Mouse (Mus musculus): ENCODE measurements around the gene Padi2. TPM values are rescaled to one million over a fixed set of nuclear protein-coding genes. Genes with fewer than 3 reads are reported as not detected.

Gene Padi2
- polyA plus RNA-seq, 1 experiment: 6.3 TPM

- TF ChIP-seq CTCF (IDR thresholded peaks at IDR 0.05; ENCODE audit: low read depth, low read length): no peak
- TF ChIP-seq EP300 (IDR thresholded peaks at IDR 0.05; ENCODE audit: insufficient read depth, low read depth, low read length): no peak
- no peak for TF ChIP-seq POLR2A (IDR thresholded peaks at IDR 0.05; ENCODE audit: insufficient read depth, low read length)
- Histone ChIP-seq H3K27me3 (ENCODE audit: control insufficient read depth, insufficient read depth, low read length, poor library complexity, severe bottlenecking) (no peaks in the 10 kb centered on the region), H3K36me3 (ENCODE audit: control insufficient read depth, insufficient read depth, low read length, poor library complexity, severe bottlenecking) (no peaks in the 10 kb centered on the region), H3K9ac (ENCODE audit: low read depth, poor library complexity, severe bottlenecking) (no peak overlapping the region), H3K4me3 (ENCODE audit: low read depth, low read length) (no peak overlapping the region), H3K4me1 (ENCODE audit: control insufficient read depth, insufficient read depth, low read length) (no peaks in the 10 kb centered on the region), H3K9me3 (replicated peaks; ENCODE audit: control insufficient read depth, insufficient read depth, low read length, poor library complexity, severe bottlenecking) (no peaks in the 10 kb centered on the region), H3K27ac (ENCODE audit: insufficient read depth, low read length) (no peak overlapping the region)
These were observed 11.3 kb downstream of the Padi2 start for GRCm38 (mm10) chr4:140917451-140917850.

GRCm38 (mm10) chr4:140919974-140920836, 14.1 kb downstream of the Padi2 start:
- Histone ChIP-seq H3K9me3 (replicated peaks; ENCODE audit: control insufficient read depth, insufficient read depth, low read length, poor library complexity, severe bottlenecking) (no peaks in the 10 kb centered on the region), H3K4me1 (ENCODE audit: control insufficient read depth, insufficient read depth, low read length) (no peaks in the 10 kb centered on the region), H3K9ac (ENCODE audit: low read depth, poor library complexity, severe bottlenecking) (no peak overlapping the region), H3K4me3 (ENCODE audit: low read depth, low read length) (no peak overlapping the region), H3K27me3 (ENCODE audit: control insufficient read depth, insufficient read depth, low read length, poor library complexity, severe bottlenecking) (no peaks in the 10 kb centered on the region), H3K27ac (ENCODE audit: insufficient read depth, low read length) (no peak overlapping the region), H3K36me3 (ENCODE audit: control insufficient read depth, insufficient read depth, low read length, poor library complexity, severe bottlenecking) (no peaks in the 10 kb centered on the region)
- TF ChIP-seq EP300 (IDR thresholded peaks at IDR 0.05; ENCODE audit: insufficient read depth, low read depth, low read length) (no peak), POLR2A (IDR thresholded peaks at IDR 0.05; ENCODE audit: insufficient read depth, low read length) (no peak), CTCF (IDR thresholded peaks at IDR 0.05; ENCODE audit: low read depth, low read length) (no peak)

- no peak overlapping the region for H3K9ac ChIP-seq (ENCODE audit: low read depth, poor library complexity, severe bottlenecking)
- no peak for TF ChIP-seq CTCF (IDR thresholded peaks at IDR 0.05; ENCODE audit: low read depth, low read length)
- no peak for TF ChIP-seq POLR2A (IDR thresholded peaks at IDR 0.05; ENCODE audit: insufficient read depth, low read length)
- no peak for TF ChIP-seq EP300 (IDR thresholded peaks at IDR 0.05; ENCODE audit: insufficient read depth, low read depth, low read length)
- no peak overlapping the region for H3K27ac ChIP-seq (ENCODE audit: insufficient read depth, low read length)
- H3K4me3 ChIP-seq (ENCODE audit: low read depth, low read length): no peak overlapping the region
- no peaks in the 10 kb centered on the region for H3K27me3 ChIP-seq (ENCODE audit: control insufficient read depth, insufficient read depth, low read length, poor library complexity, severe bottlenecking)
- H3K9me3 ChIP-seq (replicated peaks; ENCODE audit: control insufficient read depth, insufficient read depth, low read length, poor library complexity, severe bottlenecking): no peaks in the 10 kb centered on the region
- no peaks in the 10 kb centered on the region for H3K36me3 ChIP-seq (ENCODE audit: control insufficient read depth, insufficient read depth, low read length, poor library complexity, severe bottlenecking)
- H3K4me1 ChIP-seq (ENCODE audit: control insufficient read depth, insufficient read depth, low read length): no peaks in the 10 kb centered on the region
These were observed 16.4 kb downstream of the Padi2 start for GRCm38 (mm10) chr4:140922508-140922907.

- no peak overlapping the region for H3K27ac ChIP-seq (ENCODE audit: insufficient read depth, low read length)
- H3K9me3 ChIP-seq (replicated peaks; ENCODE audit: control insufficient read depth, insufficient read depth, low read length, poor library complexity, severe bottlenecking): no peaks in the 10 kb centered on the region
These were observed 19.5 kb downstream of the Padi2 start for GRCm38 (mm10) chr4:140925648-140926047.

GRCm38 (mm10) chr4:140928349-140928748, 22.2 kb downstream of the Padi2 start:
- TF ChIP-seq CTCF (IDR thresholded peaks at IDR 0.05; ENCODE audit: low read depth, low read length) (no peak), POLR2A (IDR thresholded peaks at IDR 0.05; ENCODE audit: insufficient read depth, low read length) (no peak)
- Histone ChIP-seq H3K4me3 (ENCODE audit: low read depth, low read length) (no peak overlapping the region), H3K9ac (ENCODE audit: low read depth, poor library complexity, severe bottlenecking) (no peak overlapping the region), H3K36me3 (ENCODE audit: control insufficient read depth, insufficient read depth, low read length, poor library complexity, severe bottlenecking) (no peaks in the 10 kb centered on the region), H3K9me3 (replicated peaks; ENCODE audit: control insufficient read depth, insufficient read depth, low read length, poor library complexity, severe bottlenecking) (no peaks in the 10 kb centered on the region), H3K27me3 (ENCODE audit: control insufficient read depth, insufficient read depth, low read length, poor library complexity, severe bottlenecking) (no peaks in the 10 kb centered on the region), H3K4me1 (ENCODE audit: control insufficient read depth, insufficient read depth, low read length) (no peaks in the 10 kb centered on the region), H3K27ac (ENCODE audit: insufficient read depth, low read length) (no peak overlapping the region)

More at GRCm38 (mm10) chr4:140925648-140926047, 19.5 kb downstream of the Padi2 start:
- no peaks in the 10 kb centered on the region for H3K4me1 ChIP-seq (ENCODE audit: control insufficient read depth, insufficient read depth, low read length)
- H3K4me3 ChIP-seq (ENCODE audit: low read depth, low read length): no peak overlapping the region
- H3K27me3 ChIP-seq (ENCODE audit: control insufficient read depth, insufficient read depth, low read length, poor library complexity, severe bottlenecking): no peaks in the 10 kb centered on the region
- no peak overlapping the region for H3K9ac ChIP-seq (ENCODE audit: low read depth, poor library complexity, severe bottlenecking)
- TF ChIP-seq POLR2A (IDR thresholded peaks at IDR 0.05; ENCODE audit: insufficient read depth, low read length) (no peak), EP300 (IDR thresholded peaks at IDR 0.05; ENCODE audit: insufficient read depth, low read depth, low read length) (no peak), CTCF (IDR thresholded peaks at IDR 0.05; ENCODE audit: low read depth, low read length) (no peak)
- no peaks in the 10 kb centered on the region for H3K36me3 ChIP-seq (ENCODE audit: control insufficient read depth, insufficient read depth, low read length, poor library complexity, severe bottlenecking)

- H3K9ac ChIP-seq (ENCODE audit: low read depth, poor library complexity, severe bottlenecking): no peak overlapping the region
These were observed 23.6 kb downstream of the Padi2 start for GRCm38 (mm10) chr4:140929745-140930144.

More at GRCm38 (mm10) chr4:140929745-140930144, 23.6 kb downstream of the Padi2 start:
- TF ChIP-seq CTCF (IDR thresholded peaks at IDR 0.05; ENCODE audit: low read depth, low read length) (no peak), POLR2A (IDR thresholded peaks at IDR 0.05; ENCODE audit: insufficient read depth, low read length) (no peak), EP300 (IDR thresholded peaks at IDR 0.05; ENCODE audit: insufficient read depth, low read depth, low read length) (no peak)
- no peaks in the 10 kb centered on the region for H3K4me1 ChIP-seq (ENCODE audit: control insufficient read depth, insufficient read depth, low read length)
- H3K36me3 ChIP-seq (ENCODE audit: control insufficient read depth, insufficient read depth, low read length, poor library complexity, severe bottlenecking): no peaks in the 10 kb centered on the region
- no peak overlapping the region for H3K27ac ChIP-seq (ENCODE audit: insufficient read depth, low read length)
- H3K27me3 ChIP-seq (ENCODE audit: control insufficient read depth, insufficient read depth, low read length, poor library complexity, severe bottlenecking): no peaks in the 10 kb centered on the region
- H3K4me3 ChIP-seq (ENCODE audit: low read depth, low read length): no peak overlapping the region
- no peaks in the 10 kb centered on the region for H3K9me3 ChIP-seq (replicated peaks; ENCODE audit: control insufficient read depth, insufficient read depth, low read length, poor library complexity, severe bottlenecking)

All from ES-Bruce4 (cell line).